Mouse (Mus musculus) midbrain, embryonic 16.5 days (tissue): ENCODE data around the gene Dnpep. TPM values are rescaled to one million over a fixed set of nuclear protein-coding genes. Genes with fewer than 3 reads are reported as not detected.

ENCODE experiments used
- ATAC-seq: fragments of 200-750 bp; cut with Nextera tagmentation; 2 replicates; pipeline ENCODE4 v1.8.0; 2017; ENCODE audit warnings: moderate TSS enrichment
- H3K27ac ChIP-seq: fragments of 300-500 bp; sonication (generic); 2 replicates; pipeline ENCODE4 v1.5.1; 2014; ENCODE audit warnings: mild to moderate bottlenecking, low read length, mixed read lengths
- H3K27me3 ChIP-seq: fragments of 300-500 bp; sonication (generic); 2 replicates; pipeline ENCODE4 v1.6.1; 2014; ENCODE audit warnings: low read depth, low read length, mixed read lengths; ENCODE audit not compliant: control insufficient read depth, insufficient read depth
- H3K36me3 ChIP-seq: fragments of 300-500 bp; sonication (generic); 2 replicates; pipeline ENCODE4 v1.6.1; 2014; ENCODE audit warnings: mild to moderate bottlenecking, low read length, moderate library complexity, mixed read lengths; ENCODE audit not compliant: control insufficient read depth, insufficient read depth
- H3K4me1 ChIP-seq: fragments of 300-500 bp; sonication (generic); 2 replicates; pipeline ENCODE4 v1.6.1; 2014; ENCODE audit warnings: mild to moderate bottlenecking, low read length, mixed read lengths; ENCODE audit not compliant: control insufficient read depth, insufficient read depth
- H3K4me2 ChIP-seq: fragments of 300-500 bp; sonication (generic); 2 replicates; pipeline ENCODE4 v1.6.1; 2014; ENCODE audit warnings: mild to moderate bottlenecking, low read length, mixed read lengths
- H3K4me3 ChIP-seq: fragments of 300-500 bp; sonication (generic); 2 replicates; pipeline ENCODE4 v1.5.1; 2014; ENCODE audit warnings: low read depth, mild to moderate bottlenecking, low read length, moderate library complexity, mixed read lengths
- H3K9ac ChIP-seq: fragments of 300-500 bp; sonication (generic); 2 replicates; pipeline ENCODE4 v1.6.1; 2014; ENCODE audit warnings: low read depth, low read length, mixed read lengths
- H3K9me3 ChIP-seq: fragments of 300-500 bp; sonication (generic); replicated peaks from 2 replicates; pipeline ENCODE4 v1.6.1; 2014; ENCODE audit warnings: mild to moderate bottlenecking, low read length, mixed read lengths; ENCODE audit not compliant: control insufficient read depth, poor library complexity, severe bottlenecking
- WGBS: fragments of 180-500 bp; shearing (Covaris S2); extraction: QIAGEN DNeasy Blood & Tissue Kit; methylation state at CpG from one replicate; pipeline ENCODE4 v1.1.7; 2014; 5-methylcytosine and 5-hydroxymethylcytosine counted together
- polyA plus RNA-seq: library from polyadenylated mRNA; unstranded; fragments of >200 nt; fragmentation: Nextera tagmentation; extraction: Ambion mirVana; gene quantifications from 2 replicates; pipeline ENCODE4 v1.2.1, GENCODE M21; 2015

The Dnpep gene
- polyA plus RNA-seq, 1 experiment from 2014 or later: 145 TPM

DNA sequence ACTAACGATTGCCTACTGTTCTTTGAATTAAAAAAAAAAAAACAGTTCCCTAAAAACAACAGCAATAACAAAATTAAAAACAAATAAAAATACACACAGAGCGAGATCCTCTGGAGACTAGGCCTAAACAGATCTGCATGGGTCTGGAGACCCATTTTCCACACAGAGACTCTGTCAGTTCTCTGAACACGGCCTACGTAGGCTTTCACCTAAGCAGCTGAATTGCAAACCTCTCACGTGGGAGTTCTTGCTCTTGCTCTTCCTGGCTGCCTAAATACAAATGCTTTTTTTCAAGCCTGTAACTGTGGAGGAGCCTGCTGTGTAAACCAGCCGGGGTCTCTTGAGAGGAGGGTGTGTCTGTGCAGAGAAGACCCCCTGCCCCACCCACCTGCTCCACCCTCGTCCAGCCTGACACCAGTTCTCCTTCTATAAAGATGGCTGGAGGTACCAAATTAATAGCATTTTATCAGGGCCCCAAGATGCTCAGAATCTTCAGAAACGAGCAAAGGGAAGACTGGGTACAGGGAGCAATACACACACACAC lies 27.8 kb downstream of the Dnpep start:
- Histone ChIP-seq H3K27ac (peak overlapping the region; percentile 85), H3K27me3 (no peaks in the 10 kb centered on the region), H3K9me3 (no peaks in the 10 kb centered on the region), H3K4me2 (peak overlapping the region; percentile 33; the same call in 1 of the 2 replicates), H3K9ac (peak overlapping the region; percentile 49; the same call in 1 of the 2 replicates), H3K4me1 (peaks cover 26% of the 10 kb centered on the region), H3K4me3 (no peak overlapping the region), H3K36me3 (no peaks in the 10 kb centered on the region)
- ATAC-seq: peak; percentile 36; the same call in 1 of the 2 replicates
- 22% methylated on average over 8 of the region's 8 CpGs for WGBS

DNA sequence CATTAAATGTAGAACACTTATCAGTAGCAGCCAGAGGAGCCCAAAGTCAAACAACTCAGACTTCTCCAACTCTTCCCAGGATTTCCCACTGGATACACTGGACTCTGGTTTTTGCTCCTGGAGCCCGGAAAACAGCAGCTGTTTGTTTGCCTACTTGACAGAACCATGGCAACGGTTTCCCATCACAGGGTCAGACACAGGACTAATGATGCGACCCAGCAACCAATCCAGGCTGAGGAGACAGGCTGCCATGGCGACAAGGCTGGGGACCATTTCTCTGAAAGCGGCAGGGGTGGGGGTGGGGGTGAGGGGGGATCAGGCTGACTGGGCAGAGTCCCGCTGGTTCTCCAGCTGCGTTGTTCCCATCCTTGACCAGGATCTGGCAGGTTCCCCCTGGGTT lies 28.4 kb downstream of the Dnpep start:
- H3K9ac ChIP-seq: peak overlapping the region; percentile 49; the same call in 1 of the 2 replicates

DNA sequence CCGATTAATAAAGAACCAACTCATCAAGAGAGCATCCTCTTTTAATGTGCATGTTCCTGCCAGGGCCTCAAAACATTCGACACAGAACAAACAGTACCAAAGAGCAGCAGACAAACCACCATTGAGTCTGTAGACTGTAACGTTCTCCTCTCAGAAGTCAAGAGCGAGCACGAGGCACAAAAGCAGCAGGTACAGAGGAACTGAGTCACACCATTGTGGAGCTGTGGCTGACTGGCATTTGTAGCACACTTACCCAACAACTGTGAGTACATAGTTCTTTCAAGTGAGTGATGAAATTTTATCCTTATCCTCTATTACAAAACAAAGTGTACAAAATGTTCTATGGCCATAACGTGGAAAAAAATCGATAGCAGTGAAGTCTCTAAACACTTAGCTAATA lies 32.9 kb downstream of the Dnpep start:
- no peaks in the 10 kb centered on the region for H3K36me3 ChIP-seq
- 88% methylated on average over 7 of the region's 7 CpGs for WGBS
- peaks cover 18% of the 10 kb centered on the region for H3K4me1 ChIP-seq
- no peaks in the 10 kb centered on the region for H3K27me3 ChIP-seq
- no peak for ATAC-seq
- H3K9me3 ChIP-seq: no peaks in the 10 kb centered on the region
- H3K27ac ChIP-seq: no peak overlapping the region
- H3K4me2 ChIP-seq: no peak overlapping the region
- H3K4me3 ChIP-seq: no peak overlapping the region
- H3K9ac ChIP-seq: no peak overlapping the region

More for the DNA sequence above, 28.4 kb downstream of the Dnpep start:
- peak overlapping the region; percentile 33; the same call in 1 of the 2 replicates for H3K4me2 ChIP-seq
- H3K9me3 ChIP-seq: no peaks in the 10 kb centered on the region
- H3K4me1 ChIP-seq: peaks cover 26% of the 10 kb centered on the region
- peak overlapping the region; percentile 85 for H3K27ac ChIP-seq
- no peaks in the 10 kb centered on the region for H3K36me3 ChIP-seq
- H3K27me3 ChIP-seq: no peaks in the 10 kb centered on the region
- 3% methylated on average over 7 of the region's 7 CpGs for WGBS
- H3K4me3 ChIP-seq: no peak overlapping the region
- ATAC-seq: peak; percentile 95

DNA sequence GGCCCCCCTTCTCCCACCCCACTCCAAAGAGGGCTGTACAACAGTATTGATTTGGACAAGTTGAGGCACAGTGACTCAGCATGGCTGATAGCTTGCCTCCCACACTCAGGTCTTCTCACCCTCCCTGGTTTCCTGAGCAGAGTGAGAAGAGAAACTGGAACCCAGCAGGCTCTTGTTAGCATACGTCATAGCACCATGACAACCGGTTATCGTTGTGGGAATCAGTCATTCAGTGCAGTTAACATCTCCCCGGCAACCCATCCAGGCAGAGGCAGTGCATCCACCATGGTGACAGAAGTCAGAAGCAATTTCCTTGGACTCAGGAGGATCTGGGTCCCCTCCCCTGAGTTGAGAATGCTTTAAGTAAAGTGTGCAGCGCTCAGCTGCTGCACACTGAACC lies 34.8 kb downstream of the Dnpep start:
- WGBS: 66% methylated on average over 5 of the region's 5 CpGs
- peak; percentile 56; the same call in 1 of the 2 replicates for ATAC-seq
- H3K36me3 ChIP-seq: no peaks in the 10 kb centered on the region

DNA sequence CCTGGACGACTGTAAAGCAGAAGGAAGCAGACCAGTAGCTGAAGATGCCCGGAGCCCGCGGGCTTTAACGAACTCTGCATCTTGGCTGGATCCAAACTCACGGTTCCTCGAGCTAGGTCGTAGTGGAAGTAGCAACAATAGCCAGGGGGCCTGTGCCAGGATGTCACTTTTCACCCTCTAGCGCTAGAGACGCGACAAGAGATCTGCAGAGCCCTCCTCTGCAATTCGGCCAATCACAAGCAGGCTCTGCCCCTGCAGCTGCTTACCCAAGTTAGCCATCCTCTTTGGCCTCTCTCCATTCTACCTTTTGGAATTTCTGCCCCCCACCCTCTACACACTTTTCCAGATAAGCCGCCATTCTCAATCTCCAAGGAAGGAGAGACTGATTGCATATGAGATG lies 39.6 kb downstream of the Dnpep start, which contains the start of gene Resp18:
Gene Resp18, minus strand, starts transcription at position 188 of the 400 bp plus-strand sequence.
- peak within 1 kb of the TSS; percentile 69 for H3K4me2 ChIP-seq

More for the DNA sequence above, 34.8 kb downstream of the Dnpep start:
- H3K27ac ChIP-seq: no peak overlapping the region
- no peak overlapping the region for H3K4me2 ChIP-seq
- H3K27me3 ChIP-seq: no peaks in the 10 kb centered on the region
- H3K4me1 ChIP-seq: no peaks in the 10 kb centered on the region; the same call in 1 of the 2 replicates
- H3K4me3 ChIP-seq: no peak overlapping the region
- no peaks in the 10 kb centered on the region for H3K9me3 ChIP-seq
- no peak overlapping the region for H3K9ac ChIP-seq

DNA sequence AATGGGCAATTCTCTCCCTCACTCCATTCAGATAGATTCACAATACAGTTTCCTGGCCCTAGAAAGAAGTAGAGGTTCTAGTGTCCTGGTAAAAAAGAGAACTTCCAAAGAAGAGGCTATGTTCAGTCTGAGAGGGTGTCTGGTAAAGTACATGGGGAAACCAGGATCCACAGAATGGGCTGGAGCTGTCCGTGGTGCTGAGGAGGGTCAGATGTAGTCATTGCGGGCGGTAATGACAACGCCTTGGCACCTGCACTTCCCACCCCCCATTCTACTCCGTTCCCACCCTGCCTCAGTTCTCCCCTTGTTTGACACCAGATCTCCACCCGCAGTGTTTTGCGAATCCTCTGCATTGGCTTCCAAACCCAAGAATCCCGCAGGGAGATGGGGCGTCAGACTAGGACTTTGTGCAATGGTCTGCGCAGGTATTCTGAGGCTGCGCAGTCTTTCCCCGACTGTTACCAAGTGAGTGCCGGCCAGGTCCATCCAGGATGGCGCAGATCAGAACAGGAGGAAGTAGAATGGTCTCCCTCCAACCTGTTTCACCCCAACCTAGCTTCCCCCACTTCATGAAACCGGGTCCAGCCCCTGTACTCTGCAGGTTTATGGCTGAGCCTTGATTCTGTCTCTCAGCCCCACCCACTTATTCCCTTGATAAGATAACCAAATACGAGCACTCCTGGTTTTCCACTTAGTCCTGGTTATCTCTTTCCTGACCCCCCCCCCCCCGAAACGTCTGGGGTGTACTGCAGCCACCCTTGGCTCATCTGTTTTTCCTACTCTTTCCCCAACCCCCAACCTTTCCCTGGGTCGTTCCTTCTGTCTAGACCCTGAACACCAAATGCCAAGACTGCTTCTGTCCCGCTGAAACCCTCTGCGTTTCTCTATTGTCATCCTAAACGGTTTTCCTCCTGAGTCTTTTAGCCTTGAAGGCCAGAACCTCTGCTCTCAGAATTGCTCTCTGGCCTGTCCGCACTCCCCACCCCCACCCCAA lies 40.3 kb downstream of the Dnpep start:
- Histone ChIP-seq H3K4me1 (peaks cover 2% of the 10 kb centered on the region; the same call in 1 of the 2 replicates), H3K4me2 (peak overlapping the region; percentile 69), H3K9ac (peak overlapping the region; percentile 63), H3K9me3 (no peaks in the 10 kb centered on the region), H3K4me3 (peak overlapping the region; percentile 47), H3K27ac (peak overlapping the region; percentile 68), H3K36me3 (no peaks in the 10 kb centered on the region), H3K27me3 (no peaks in the 10 kb centered on the region)
- 2% methylated on average over 23 of the region's 23 CpGs for WGBS
- peak; percentile 82 for ATAC-seq

More for the DNA sequence above, 39.6 kb downstream of the Dnpep start, which contains the start of gene Resp18:
- Histone ChIP-seq H3K4me1 (peaks cover 2% of the 10 kb centered on the region; the same call in 1 of the 2 replicates), H3K9me3 (no peaks in the 10 kb centered on the region), H3K9ac (peak within 1 kb of the TSS; percentile 63), H3K27ac (peak within 1 kb of the TSS; percentile 68), H3K4me3 (peak within 1 kb of the TSS; percentile 47), H3K27me3 (no peaks in the 10 kb centered on the region), H3K36me3 (no peaks in the 10 kb centered on the region)
- peak; percentile 65 for ATAC-seq
- WGBS: 6% methylated on average over 13 of the region's 13 CpGs

DNA sequence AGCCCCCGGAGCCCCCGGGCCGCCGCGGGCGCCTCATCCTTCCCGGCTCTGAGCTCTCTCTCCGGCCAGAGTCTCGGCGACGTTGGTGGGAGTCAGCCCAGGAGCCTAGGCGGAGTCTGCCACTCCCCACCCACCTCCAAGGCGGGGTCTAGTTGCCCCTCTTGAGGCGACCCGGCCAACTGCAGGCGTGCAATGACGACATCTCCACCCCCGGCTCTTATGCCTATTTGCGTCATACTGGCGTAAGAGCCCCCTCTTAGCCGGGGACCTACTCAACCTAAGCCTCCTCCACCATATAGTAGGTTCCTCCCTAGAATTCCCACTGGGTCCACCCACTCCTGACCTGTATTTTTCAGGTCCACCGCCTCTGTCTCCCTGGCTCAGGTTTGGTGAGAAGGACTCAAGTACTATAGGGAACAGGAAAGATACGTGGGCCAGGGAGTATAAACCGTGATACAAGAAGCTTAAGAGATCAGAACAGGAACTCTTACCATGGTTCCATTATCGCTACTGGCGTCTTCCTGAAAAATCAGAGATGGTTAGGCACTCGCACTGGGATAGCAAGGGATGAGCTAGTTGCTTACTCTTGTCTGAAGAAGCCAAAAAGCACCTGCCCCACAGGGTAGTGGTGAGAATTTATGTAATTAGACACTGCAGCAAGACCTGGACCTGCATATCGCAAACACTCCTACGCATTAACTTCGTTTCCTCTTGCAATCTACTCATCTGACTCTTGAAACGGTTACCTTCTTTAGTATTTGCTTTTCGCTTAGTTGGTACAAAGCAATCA lies 53.5 kb downstream of the Dnpep start, which contains the start of gene Ptprn:
Gene Ptprn, minus strand, starts transcription at position 412 of the 790 bp plus-strand sequence.
- Histone ChIP-seq H3K27me3 (peaks cover 15% of the 10 kb centered on the region), H3K4me1 (peaks cover 2% of the 10 kb centered on the region; the same call in 1 of the 2 replicates), H3K27ac (peak within 1 kb of the TSS; percentile 47; the same call in 1 of the 2 replicates), H3K36me3 (no peaks in the 10 kb centered on the region), H3K4me3 (peak within 1 kb of the TSS; percentile 67), H3K4me2 (peak within 1 kb of the TSS; percentile 75), H3K9me3 (no peaks in the 10 kb centered on the region), H3K9ac (peak within 1 kb of the TSS; percentile 76)
- 18% methylated on average over 21 of the region's 32 CpGs for WGBS
- ATAC-seq: peak; percentile 86
